Mouse (Mus musculus) forebrain, embryonic 15.5 days (tissue): ENCODE data around the gene Zfp575. TPM values are rescaled to one million over a fixed set of nuclear protein-coding genes. Genes with fewer than 3 reads are reported as not detected.

Experiments used
- ATAC-seq: fragments of 200-750 bp; cut with Nextera tagmentation; replicated peaks from 2 replicates; pipeline ENCODE4 v1.8.0; 2017; ENCODE audit warnings: mild to moderate bottlenecking, moderate TSS enrichment, moderate library complexity
- H3K27ac ChIP-seq: fragments of 300-500 bp; sonication (generic); replicated peaks from 2 replicates; pipeline ENCODE4 v1.5.1; 2015; ENCODE audit warnings: mild to moderate bottlenecking, inconsistent platforms
- H3K27me3 ChIP-seq: fragments of 300-500 bp; sonication (generic); 2 replicates; pipeline ENCODE4 v1.6.1; 2015; ENCODE audit warnings: inconsistent platforms
- H3K36me3 ChIP-seq: fragments of 300-500 bp; sonication (generic); 2 replicates; pipeline ENCODE4 v1.6.1; 2015; ENCODE audit warnings: mild to moderate bottlenecking, inconsistent platforms
- H3K4me1 ChIP-seq: fragments of 300-500 bp; sonication (generic); 2 replicates; pipeline ENCODE4 v1.6.1; 2015; ENCODE audit warnings: inconsistent platforms
- H3K4me2 ChIP-seq: fragments of 300-500 bp; sonication (generic); replicated peaks from 2 replicates; pipeline ENCODE4 v1.6.1; 2015; ENCODE audit warnings: mild to moderate bottlenecking, inconsistent platforms
- H3K4me3 ChIP-seq: fragments of 300-500 bp; sonication (generic); 2 replicates; pipeline ENCODE4 v1.5.1; 2015; ENCODE audit warnings: mild to moderate bottlenecking, inconsistent platforms
- H3K9ac ChIP-seq: fragments of 300-500 bp; sonication (generic); replicated peaks from 2 replicates; pipeline ENCODE4 v1.6.1; 2015; ENCODE audit warnings: mild to moderate bottlenecking, inconsistent platforms
- H3K9me3 ChIP-seq: fragments of 300-500 bp; sonication (generic); 2 replicates; pipeline ENCODE4 v1.6.1; 2016; ENCODE audit warnings: inconsistent platforms
- WGBS: fragments of 180-500 bp; shearing (Covaris S2); methylation state at CpG from one replicate; pipeline ENCODE4 v1.1.7; 2015; ENCODE audit warnings: mixed read lengths; 5-methylcytosine and 5-hydroxymethylcytosine counted together
- polyA plus RNA-seq: library from polyadenylated mRNA; unstranded; fragments of >200 nt; fragmentation: Nextera tagmentation; extraction: Ambion mirVana; gene quantifications from 2 replicates; pipeline ENCODE4 v1.2.1, GENCODE M21; 2015

Gene Zfp575
- polyA plus RNA-seq, 1 experiment from 2014 or later = 11.6 TPM

DNA sequence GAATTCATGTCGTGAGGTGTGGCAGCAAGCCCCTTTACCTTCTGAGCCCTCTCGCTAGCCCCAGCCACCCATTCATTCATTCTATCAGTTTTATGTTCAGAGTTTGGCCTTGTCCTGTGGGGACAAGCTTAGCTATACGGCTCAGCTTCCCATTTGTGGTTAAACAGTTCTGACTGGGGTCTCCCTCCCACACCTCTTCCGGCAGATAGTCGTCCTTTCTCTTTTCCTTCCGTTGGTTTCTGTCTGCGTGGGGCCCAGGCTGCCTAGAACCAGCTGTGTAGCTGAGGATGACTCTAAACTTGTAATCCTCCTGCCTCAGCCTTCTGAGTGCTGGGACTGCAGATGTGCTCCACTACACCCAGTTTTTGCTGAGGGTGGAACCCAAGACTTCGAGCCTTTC, 30.3 kb upstream of the Zfp575 start:
- no peak overlapping the region for H3K9ac ChIP-seq
- peaks cover 9% of the 10 kb centered on the region for H3K27me3 ChIP-seq
- no peak overlapping the region for H3K4me2 ChIP-seq
- no peak overlapping the region for H3K27ac ChIP-seq
- ATAC-seq = no peak
- 81% methylated on average over 8 of the region's 8 CpGs for WGBS
- H3K4me3 ChIP-seq = no peak overlapping the region
- no peaks in the 10 kb centered on the region for H3K9me3 ChIP-seq
- peaks cover 1% of the 10 kb centered on the region; the same call in 1 of the 2 replicates for H3K4me1 ChIP-seq
- H3K36me3 ChIP-seq = no peaks in the 10 kb centered on the region

DNA sequence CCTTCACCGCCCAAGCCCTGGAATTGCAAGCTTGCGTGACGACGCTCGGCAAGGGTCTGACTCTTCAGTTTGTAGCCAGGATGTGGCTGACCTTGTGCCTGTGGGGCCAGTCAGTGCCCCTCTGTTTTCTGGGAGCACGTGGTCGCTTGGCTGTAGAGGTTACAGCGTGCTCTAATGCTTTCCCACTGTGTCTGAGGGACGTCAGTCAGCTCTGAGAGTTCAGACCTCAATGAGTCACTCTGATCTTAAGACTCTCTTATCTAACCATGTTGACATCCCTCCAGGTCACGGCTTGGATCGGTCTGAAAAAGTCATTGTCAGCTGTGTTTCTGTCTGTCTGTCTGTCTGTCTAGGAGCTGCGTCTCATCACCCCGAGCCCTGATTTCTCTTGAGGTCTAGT, 27.4 kb upstream of the Zfp575 start:
- 78% methylated on average over 13 of the region's 13 CpGs for WGBS
- Histone ChIP-seq H3K9me3 (no peaks in the 10 kb centered on the region), H3K36me3 (no peaks in the 10 kb centered on the region), H3K4me1 (peaks cover 22% of the 10 kb centered on the region), H3K4me2 (no peak overlapping the region), H3K27me3 (peaks cover 36% of the 10 kb centered on the region), H3K9ac (no peak overlapping the region), H3K4me3 (no peak overlapping the region), H3K27ac (no peak overlapping the region)
- no peak for ATAC-seq

DNA sequence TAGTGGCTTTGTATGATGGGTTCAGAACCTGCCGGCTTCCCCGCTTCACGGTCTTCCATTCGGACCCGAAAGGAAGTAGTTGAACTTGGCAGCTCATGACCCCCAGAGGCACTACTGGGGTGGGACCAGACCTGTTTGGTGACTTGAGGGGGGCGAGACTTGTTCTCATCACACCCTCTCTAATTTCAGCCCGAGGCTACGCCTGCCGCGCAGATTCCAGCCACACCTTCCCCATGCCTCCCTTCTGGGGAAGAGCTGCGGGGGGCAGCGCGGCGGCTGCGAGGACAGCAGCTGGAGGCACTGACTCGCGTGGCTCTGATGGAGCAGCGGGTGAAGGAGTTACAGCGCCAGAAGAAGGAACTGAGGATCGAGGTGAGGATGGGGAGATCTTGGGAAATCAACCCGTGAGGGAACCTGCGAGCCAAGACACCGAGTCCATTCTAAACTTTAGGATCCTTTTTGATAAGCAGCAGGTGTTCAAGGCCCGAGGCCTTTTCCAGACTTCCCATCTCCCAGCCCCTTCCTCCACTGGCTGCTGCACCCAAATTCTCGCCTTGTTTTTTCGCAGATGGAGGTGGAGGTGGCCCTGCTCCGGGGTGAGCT, 25.0 kb upstream of the Zfp575 start:
- Histone ChIP-seq H3K36me3 (no peaks in the 10 kb centered on the region), H3K27ac (no peak overlapping the region), H3K9ac (no peak overlapping the region), H3K27me3 (peaks cover 43% of the 10 kb centered on the region), H3K4me1 (peaks cover 22% of the 10 kb centered on the region), H3K9me3 (no peaks in the 10 kb centered on the region), H3K4me3 (no peak overlapping the region; the same call in 1 of the 2 replicates), H3K4me2 (peak overlapping the region; percentile 24; the same call in 1 of the 2 replicates)
- no peak for ATAC-seq
- 3% methylated on average over 27 of the region's 27 CpGs for WGBS

- H3K4me2 ChIP-seq = no peak overlapping the region
Observed at GRCm38 (mm10) chr7:24611709-24612108, 24.3 kb upstream of the Zfp575 start.

GRCm38 (mm10) chr7:24610879-24611494, 23.5 kb upstream of the Zfp575 start:
- WGBS = under 1% methylated on average over 36 of the region's 36 CpGs
- Histone ChIP-seq H3K4me3 (peak overlapping the region; percentile 34), H3K4me2 (peak overlapping the region; percentile 47), H3K9ac (no peak overlapping the region; the same call in none of the 2 replicates), H3K27ac (no peak overlapping the region), H3K27me3 (peaks cover 43% of the 10 kb centered on the region), H3K9me3 (no peaks in the 10 kb centered on the region), H3K4me1 (peaks cover 22% of the 10 kb centered on the region), H3K36me3 (no peaks in the 10 kb centered on the region)
- ATAC-seq = peak; percentile 33; the same call in 1 of the 2 replicates

More at GRCm38 (mm10) chr7:24611709-24612108, 24.3 kb upstream of the Zfp575 start:
- peaks cover 22% of the 10 kb centered on the region for H3K4me1 ChIP-seq
- H3K27me3 ChIP-seq = peaks cover 43% of the 10 kb centered on the region
- no peak overlapping the region for H3K9ac ChIP-seq
- 17% methylated on average over 7 of the region's 7 CpGs for WGBS
- ATAC-seq = no peak
- H3K27ac ChIP-seq = no peak overlapping the region
- H3K4me3 ChIP-seq = peak overlapping the region; percentile 34; the same call in 1 of the 2 replicates
- no peaks in the 10 kb centered on the region for H3K36me3 ChIP-seq
- H3K9me3 ChIP-seq = no peaks in the 10 kb centered on the region

DNA sequence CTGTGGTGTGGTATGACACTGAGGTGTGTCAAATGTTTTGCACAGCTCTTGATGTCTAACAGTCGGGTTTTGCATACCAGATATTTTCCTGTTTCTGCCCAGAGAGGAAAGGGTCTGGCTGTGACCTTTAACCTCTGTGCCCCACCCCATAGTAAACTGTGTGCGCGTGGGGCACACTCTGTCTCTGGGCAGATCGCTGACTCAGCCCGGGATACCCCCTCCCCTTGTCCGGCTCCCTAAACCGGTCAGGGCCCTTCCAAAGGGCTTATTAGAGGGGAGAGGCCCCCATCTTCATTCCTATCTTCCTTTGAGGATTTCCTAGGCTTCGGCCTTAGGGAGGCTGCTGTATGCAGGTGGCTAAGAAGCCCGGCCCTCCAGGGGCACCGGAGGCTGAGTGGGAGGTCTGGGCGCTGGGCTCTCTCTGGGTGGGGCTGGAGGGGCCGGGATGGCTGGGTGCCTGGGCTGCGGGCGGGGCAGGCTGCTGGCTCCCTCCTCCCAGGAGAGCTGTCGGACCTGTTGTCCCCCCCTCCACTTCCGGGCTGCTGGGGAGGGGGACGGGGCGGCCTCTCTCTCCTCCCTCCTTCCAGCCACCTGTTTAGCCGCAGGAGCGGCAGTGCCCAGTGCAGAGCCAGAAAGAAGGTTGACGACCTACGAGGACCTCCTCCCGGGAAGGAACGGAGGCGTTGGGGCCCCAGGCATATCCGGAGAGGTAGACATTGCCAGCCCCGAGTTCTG, 22.9 kb upstream of the Zfp575 start, which contains the start of gene Phldb3:
Phldb3 (plus strand) TSS at position 620 of the 735 bp plus-strand sequence.
- Histone ChIP-seq H3K9me3 (no peaks in the 10 kb centered on the region), H3K4me2 (peak within 1 kb of the TSS; percentile 47), H3K4me1 (peaks cover 22% of the 10 kb centered on the region), H3K27ac (no peak within 1 kb of the TSS), H3K4me3 (peak within 1 kb of the TSS; percentile 34), H3K9ac (no peak within 1 kb of the TSS; the same call in none of the 2 replicates), H3K36me3 (no peaks in the 10 kb centered on the region), H3K27me3 (peaks cover 43% of the 10 kb centered on the region)
- WGBS = 2% methylated on average over 26 of the region's 27 CpGs
- ATAC-seq = 0 out of 2 replicates have a peak, but pooled peaks have one; percentile 11

DNA sequence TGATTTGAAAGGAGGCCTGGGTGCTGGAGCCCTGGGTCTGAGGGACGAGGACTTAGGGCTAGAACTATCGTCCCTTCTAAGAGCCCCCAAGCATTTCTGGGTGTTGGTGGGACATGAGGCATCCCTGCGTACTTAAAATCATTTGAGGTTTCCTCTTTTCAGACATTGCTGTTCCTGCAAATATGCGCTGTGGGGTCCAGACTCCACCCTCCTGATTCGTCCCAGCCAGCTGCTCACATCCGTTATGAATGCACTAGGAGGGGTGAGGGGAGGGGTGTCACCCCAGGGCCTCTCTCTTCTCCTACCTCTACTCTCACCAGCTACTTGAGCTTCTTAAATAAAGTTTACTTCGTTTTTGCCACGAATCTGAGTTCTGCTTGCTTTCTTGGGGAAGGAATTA, 21.1 kb upstream of the Zfp575 start:
- H3K27me3 ChIP-seq = peaks cover 42% of the 10 kb centered on the region
- no peak overlapping the region for H3K4me3 ChIP-seq
- no peaks in the 10 kb centered on the region for H3K9me3 ChIP-seq
- no peak overlapping the region for H3K9ac ChIP-seq
- no peak overlapping the region for H3K27ac ChIP-seq
- no peaks in the 10 kb centered on the region for H3K36me3 ChIP-seq
- H3K4me1 ChIP-seq = peaks cover 22% of the 10 kb centered on the region
- H3K4me2 ChIP-seq = no peak overlapping the region
- ATAC-seq = no peak; the same call in 1 of the 2 replicates
- 72% methylated on average over 8 of the region's 8 CpGs for WGBS

DNA sequence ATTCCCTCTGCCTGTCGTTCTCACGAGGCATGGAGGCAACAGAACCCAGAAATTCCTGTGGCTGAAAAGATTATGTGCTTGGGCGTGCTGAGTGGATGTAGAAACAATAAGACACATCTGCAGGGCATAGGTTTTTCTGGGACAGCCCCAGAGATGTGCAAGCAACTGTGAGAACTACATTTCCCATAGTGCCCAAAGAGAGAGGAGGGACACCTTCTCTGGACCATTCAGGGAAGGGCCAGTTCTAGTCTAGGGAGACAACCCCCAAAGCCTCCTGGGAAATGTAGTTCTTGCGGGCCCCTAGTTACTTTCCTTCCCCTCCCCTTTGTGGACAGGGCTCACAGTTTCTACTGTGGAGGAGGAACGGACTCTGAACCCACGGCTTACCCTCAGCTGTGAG, 20.6 kb upstream of the Zfp575 start:
- Histone ChIP-seq H3K36me3 (no peaks in the 10 kb centered on the region), H3K4me1 (peaks cover 22% of the 10 kb centered on the region), H3K9me3 (no peaks in the 10 kb centered on the region), H3K4me3 (no peak overlapping the region), H3K9ac (no peak overlapping the region), H3K27ac (no peak overlapping the region), H3K27me3 (peaks cover 37% of the 10 kb centered on the region), H3K4me2 (no peak overlapping the region)
- 56% methylated on average over 6 of the region's 6 CpGs for WGBS
- peak; percentile 88 for ATAC-seq

- H3K4me1 ChIP-seq = peaks cover 9% of the 10 kb centered on the region
- no peak for ATAC-seq
- no peaks in the 10 kb centered on the region for H3K36me3 ChIP-seq
- WGBS = 77% methylated on average over 7 of the region's 7 CpGs
- H3K9ac ChIP-seq = no peak overlapping the region
- H3K4me3 ChIP-seq = no peak overlapping the region
- no peak overlapping the region for H3K4me2 ChIP-seq
- H3K27me3 ChIP-seq = peaks cover 19% of the 10 kb centered on the region
- no peak overlapping the region for H3K27ac ChIP-seq
- H3K9me3 ChIP-seq = no peaks in the 10 kb centered on the region
Observed at GRCm38 (mm10) chr7:24606046-24606445, 18.6 kb upstream of the Zfp575 start.

- H3K9ac ChIP-seq = no peak overlapping the region
- ATAC-seq = no peak
Observed at GRCm38 (mm10) chr7:24605561-24605960, 18.1 kb upstream of the Zfp575 start.

GRCm38 (mm10) chr7:24600941-24601597, 13.6 kb upstream of the Zfp575 start:
- no peaks in the 10 kb centered on the region for H3K9me3 ChIP-seq
- H3K27me3 ChIP-seq = no peaks in the 10 kb centered on the region
- 6% methylated on average over 13 of the region's 13 CpGs for WGBS
- H3K36me3 ChIP-seq = no peaks in the 10 kb centered on the region
- no peaks in the 10 kb centered on the region for H3K4me1 ChIP-seq
- H3K9ac ChIP-seq = peak overlapping the region; percentile 17; the same call in 1 of the 2 replicates
- H3K27ac ChIP-seq = peak overlapping the region; percentile 42; the same call in 1 of the 2 replicates
- H3K4me2 ChIP-seq = peak overlapping the region; percentile 41
- ATAC-seq = peak; percentile 93
- peak overlapping the region; percentile 25 for H3K4me3 ChIP-seq

More at GRCm38 (mm10) chr7:24605561-24605960, 18.1 kb upstream of the Zfp575 start:
- Histone ChIP-seq H3K4me1 (peaks cover 5% of the 10 kb centered on the region), H3K27ac (no peak overlapping the region), H3K27me3 (peaks cover 14% of the 10 kb centered on the region), H3K4me3 (no peak overlapping the region), H3K9me3 (no peaks in the 10 kb centered on the region), H3K4me2 (no peak overlapping the region), H3K36me3 (no peaks in the 10 kb centered on the region)
- 72% methylated on average over 7 of the region's 7 CpGs for WGBS
